Mouse (Mus musculus) forebrain, embryonic 11.5 days (tissue): ENCODE results near the gene Ddx23. TPM values are rescaled to one million over a fixed set of nuclear protein-coding genes. Genes with fewer than 3 reads are reported as not detected.
A peak's percentile ranks its signal among the peaks of the same experiment; 100 is the strongest.

Source experiments
- ATAC-seq: fragments of 200-750 bp; cut with Nextera tagmentation; replicated peaks from 2 replicates; pipeline ENCODE4 v1.8.0; 2017; ENCODE audit warnings: moderate TSS enrichment; ENCODE audit not compliant: low FRiP score
- DNase-seq: peaks from one replicate; pipeline ENCODE4 v3.0.0-alpha.2; 2017; ENCODE audit warnings: low spot score
- H3K27ac ChIP-seq: fragments of 300-500 bp; sonication (generic); 2 replicates; pipeline ENCODE4 v1.5.1; 2014; ENCODE audit warnings: low read depth, low read length
- H3K27me3 ChIP-seq: fragments of 300-500 bp; sonication (generic); 2 replicates; pipeline ENCODE4 v1.6.1; 2014; ENCODE audit warnings: mild to moderate bottlenecking, low read length, mixed read lengths; ENCODE audit not compliant: control insufficient read depth, insufficient read depth
- H3K36me3 ChIP-seq: fragments of 300-500 bp; sonication (generic); 2 replicates; pipeline ENCODE4 v1.6.1; 2014; ENCODE audit warnings: mild to moderate bottlenecking, low read length, moderate library complexity, mixed read lengths; ENCODE audit not compliant: control insufficient read depth, insufficient read depth
- H3K4me1 ChIP-seq: fragments of 300-500 bp; sonication (generic); replicated peaks from 2 replicates; pipeline ENCODE4 v1.6.1; 2014; ENCODE audit warnings: low read length, mixed read lengths; ENCODE audit not compliant: control insufficient read depth, insufficient read depth
- H3K4me2 ChIP-seq: fragments of 300-500 bp; sonication (generic); 2 replicates; pipeline ENCODE4 v1.6.1; 2014; ENCODE audit warnings: low read depth, mild to moderate bottlenecking, low read length, moderate library complexity, mixed read lengths; ENCODE audit not compliant: severe bottlenecking
- H3K4me3 ChIP-seq: fragments of 300-500 bp; sonication (generic); 2 replicates; pipeline ENCODE4 v1.5.1; 2014; ENCODE audit warnings: low read depth, low read length
- H3K9ac ChIP-seq: fragments of 300-500 bp; sonication (generic); 2 replicates; pipeline ENCODE4 v1.6.1; 2014; ENCODE audit warnings: low read length
- H3K9me3 ChIP-seq: fragments of 300-500 bp; sonication (generic); 2 replicates; pipeline ENCODE4 v1.6.1; 2016; ENCODE audit warnings: low read length, mixed read lengths; ENCODE audit not compliant: control insufficient read depth
- WGBS: fragments of 180-500 bp; shearing (Covaris S2); extraction: QIAGEN DNeasy Blood & Tissue Kit; methylation state at CpG from one replicate; pipeline ENCODE4 v1.1.7; 2014; 5-methylcytosine and 5-hydroxymethylcytosine counted together
- polyA plus RNA-seq: library from polyadenylated mRNA; unstranded; fragments of >200 nt; fragmentation: Nextera tagmentation; extraction: Ambion mirVana; gene quantifications from 2 replicates; pipeline ENCODE4 v1.2.1, GENCODE M21; 2014

The Ddx23 gene
- polyA plus RNA-seq, 1 experiment from 2014 or later: 24.2 TPM

DNA sequence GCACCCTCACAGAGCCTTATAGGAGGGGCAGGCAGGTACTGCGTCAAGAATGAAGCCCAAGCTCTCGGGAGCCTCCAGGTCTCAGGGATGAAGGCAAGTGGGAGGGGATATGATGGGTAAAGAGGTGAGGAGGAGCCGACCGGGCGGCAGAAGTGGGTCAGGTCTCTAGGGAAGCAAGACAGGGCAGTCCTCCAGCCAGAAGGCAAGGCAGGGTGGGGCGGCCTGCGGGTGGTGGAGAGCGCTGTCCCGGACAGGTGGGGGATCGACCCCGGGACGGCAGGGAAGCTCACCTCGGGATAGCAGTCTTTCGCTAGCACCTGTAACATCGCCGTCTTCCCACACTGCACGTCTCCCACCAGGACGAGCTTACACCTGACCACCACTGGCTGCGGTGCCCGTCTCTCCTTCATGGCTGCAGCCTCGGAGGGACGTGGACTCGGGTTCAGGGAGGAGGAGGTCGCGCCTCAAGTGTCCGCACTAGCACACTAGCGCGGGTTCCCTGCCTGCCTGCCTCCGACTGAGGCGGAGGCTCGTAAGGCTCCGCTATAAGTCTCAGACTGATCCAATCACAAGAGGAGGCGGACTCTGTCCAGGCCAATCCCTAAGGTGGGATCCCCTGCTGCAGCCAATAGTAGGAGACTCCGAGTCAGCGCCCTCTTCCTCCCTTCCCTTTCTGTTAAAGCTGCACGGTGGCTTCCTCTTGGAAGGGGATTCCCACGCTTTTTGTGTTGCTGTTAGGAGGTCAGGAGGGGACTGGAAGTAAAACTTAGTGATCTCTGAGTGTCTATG is 14.4 kb upstream of the Ddx23 start, which contains the start of gene Rnd1:
Gene Rnd1, minus strand, starts transcription at position 522 of the 789 bp plus-strand sequence.
- Histone ChIP-seq H3K27ac (no peak within 1 kb of the TSS), H3K9me3 (no peaks in the 10 kb centered on the region), H3K27me3 (peaks cover 22% of the 10 kb centered on the region), H3K36me3 (no peaks in the 10 kb centered on the region), H3K9ac (peak within 1 kb of the TSS; percentile 49), H3K4me3 (peak within 1 kb of the TSS; percentile 42), H3K4me1 (peaks cover 25% of the 10 kb centered on the region), H3K4me2 (peak within 1 kb of the TSS; percentile 88)
- peak; percentile 94 for ATAC-seq
- peak; percentile 88 for DNase-seq
- WGBS: under 1% methylated on average over 37 of the region's 37 CpGs

DNA sequence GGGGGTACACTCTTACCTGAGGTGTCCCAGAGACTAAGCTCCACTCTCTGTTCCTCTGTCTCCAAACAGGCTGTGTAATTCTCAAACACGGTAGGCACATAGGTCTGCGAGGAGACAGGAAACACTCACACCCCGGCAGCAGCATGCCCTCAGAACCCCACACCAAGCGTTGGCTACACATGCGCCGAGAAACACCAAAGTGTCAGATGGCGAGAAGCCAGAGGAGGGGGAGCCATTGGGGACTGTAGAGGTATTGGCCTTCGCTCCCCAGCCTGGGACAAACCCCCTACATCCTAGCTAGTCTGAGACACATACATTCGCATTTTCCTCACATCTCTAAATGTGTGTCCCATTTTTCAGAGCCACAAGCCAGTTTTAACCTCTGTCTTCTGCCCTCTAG is 13.8 kb upstream of the Ddx23 start:
- peaks cover 25% of the 10 kb centered on the region for H3K4me1 ChIP-seq
- peaks cover 22% of the 10 kb centered on the region for H3K27me3 ChIP-seq
- peak overlapping the region; percentile 39 for H3K9ac ChIP-seq
- peak overlapping the region; percentile 42 for H3K4me3 ChIP-seq
- ATAC-seq (no peak), DNase-seq (no peak)
- H3K9me3 ChIP-seq: no peaks in the 10 kb centered on the region
- H3K36me3 ChIP-seq: no peaks in the 10 kb centered on the region
- WGBS: 5% methylated on average over 9 of the region's 9 CpGs
- peak overlapping the region; percentile 88 for H3K4me2 ChIP-seq
- no peak overlapping the region for H3K27ac ChIP-seq

DNA sequence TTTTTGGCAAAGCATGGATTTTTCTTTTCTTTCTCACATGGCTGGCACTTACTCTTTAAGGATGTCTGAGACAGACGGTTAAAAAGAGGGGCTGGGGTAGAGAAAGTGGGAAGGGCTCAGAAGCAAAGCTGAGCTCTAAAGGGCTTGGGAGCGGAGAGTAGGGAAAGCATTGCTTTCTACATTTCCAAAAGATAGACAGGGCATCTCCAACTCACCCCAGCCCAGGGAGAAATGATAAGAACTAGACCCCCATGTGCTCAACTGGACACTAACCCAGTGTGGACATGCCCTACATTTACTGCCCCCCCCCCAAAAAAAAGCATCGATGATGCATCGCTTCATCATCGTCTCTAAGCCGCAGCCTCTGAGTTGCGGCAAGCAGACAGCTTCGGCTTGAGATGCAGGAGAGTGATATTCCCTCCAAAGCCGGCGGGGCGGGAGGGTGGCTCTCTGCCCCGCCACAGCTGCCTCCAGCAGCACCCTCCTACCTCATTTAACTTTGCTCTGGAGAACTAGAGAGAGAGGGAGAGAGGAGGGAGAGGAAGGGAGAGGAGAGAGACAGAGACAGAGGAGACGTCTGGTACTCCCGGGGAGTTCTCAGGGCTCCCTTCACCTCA is 13.0 kb upstream of the Ddx23 start:
- Histone ChIP-seq H3K27ac (no peak overlapping the region), H3K4me3 (peak overlapping the region; percentile 42), H3K9ac (peak overlapping the region; percentile 39), H3K9me3 (no peaks in the 10 kb centered on the region), H3K36me3 (no peaks in the 10 kb centered on the region), H3K4me2 (peak overlapping the region; percentile 88), H3K4me1 (peaks cover 25% of the 10 kb centered on the region), H3K27me3 (peaks cover 22% of the 10 kb centered on the region)
- ATAC-seq (no peak), DNase-seq (peak; percentile 61)
- WGBS: 10% methylated on average over 14 of the region's 14 CpGs

DNA sequence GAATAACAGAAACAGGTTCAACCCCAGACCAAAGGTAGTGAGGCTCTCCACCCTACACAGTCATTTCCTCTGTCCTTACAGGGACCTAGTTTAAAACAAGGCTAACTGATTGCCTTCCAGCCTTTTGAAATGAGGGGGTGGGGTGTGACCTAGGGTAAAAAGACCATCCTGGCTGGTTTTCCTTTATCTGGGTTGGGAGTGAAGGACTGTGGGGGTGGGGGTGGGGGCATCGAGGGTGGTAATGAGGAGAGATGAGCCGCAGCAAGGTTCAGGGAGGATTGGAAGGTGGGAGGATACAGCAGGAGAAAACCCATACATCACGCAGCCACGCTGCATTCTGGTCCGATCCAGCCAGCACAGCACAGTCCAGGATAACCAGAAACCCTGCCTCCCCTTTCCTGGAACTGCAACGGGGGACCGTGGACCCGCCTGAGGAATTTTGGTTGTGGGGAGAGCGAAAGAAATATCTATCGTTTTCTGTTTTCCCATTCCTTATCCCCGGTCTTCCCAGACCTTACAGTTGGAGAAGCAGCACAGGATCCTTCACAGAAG is 12.4 kb upstream of the Ddx23 start:
- no peak for DNase-seq
- peak overlapping the region; percentile 88 for H3K4me2 ChIP-seq

DNA sequence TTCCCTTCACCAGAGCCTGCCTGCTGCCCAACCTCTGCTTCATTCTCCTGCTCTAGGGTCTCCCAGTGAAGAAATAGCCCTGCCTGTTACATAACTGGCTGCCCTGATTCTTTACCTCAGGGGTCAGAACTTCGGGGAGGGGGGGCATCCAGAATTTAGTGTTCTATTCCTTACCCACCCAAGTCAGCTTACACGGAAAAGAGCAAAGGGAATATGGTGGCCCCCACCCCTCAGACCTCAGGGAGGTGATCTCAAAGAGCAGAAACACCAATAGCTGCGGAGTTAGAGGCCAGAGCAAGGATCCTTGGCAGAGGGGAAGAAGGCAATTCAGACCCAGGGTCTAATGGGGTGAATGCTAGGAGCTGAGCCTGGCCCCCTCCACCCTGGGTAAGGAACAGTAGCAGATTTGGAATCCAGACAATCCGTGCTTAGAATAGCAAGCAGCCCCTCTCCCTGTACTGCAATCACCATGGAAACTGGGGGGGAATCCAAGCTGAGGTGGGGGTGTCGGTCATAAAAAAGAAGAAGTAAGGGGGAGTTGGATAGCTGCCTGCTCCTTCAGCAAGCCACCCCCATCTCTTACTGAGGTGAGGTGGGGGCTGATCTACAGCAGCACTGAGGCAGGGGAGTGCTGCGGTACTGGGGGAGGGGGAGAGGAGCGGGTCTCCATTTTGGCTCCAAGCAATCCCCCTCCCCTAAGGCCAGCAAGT is 11.7 kb upstream of the Ddx23 start:
- peak; percentile 63 for ATAC-seq
- peaks cover 25% of the 10 kb centered on the region for H3K4me1 ChIP-seq
- H3K27me3 ChIP-seq: peaks cover 22% of the 10 kb centered on the region

More for the DNA sequence above, 12.4 kb upstream of the Ddx23 start:
- peaks cover 22% of the 10 kb centered on the region for H3K27me3 ChIP-seq
- peak overlapping the region; percentile 39 for H3K9ac ChIP-seq
- H3K4me1 ChIP-seq: peaks cover 25% of the 10 kb centered on the region
- H3K9me3 ChIP-seq: no peaks in the 10 kb centered on the region
- WGBS: 32% methylated on average over 11 of the region's 11 CpGs
- no peak overlapping the region for H3K27ac ChIP-seq
- no peak for ATAC-seq
- peak overlapping the region; percentile 42; the same call in 1 of the 2 replicates for H3K4me3 ChIP-seq
- H3K36me3 ChIP-seq: no peaks in the 10 kb centered on the region

DNA sequence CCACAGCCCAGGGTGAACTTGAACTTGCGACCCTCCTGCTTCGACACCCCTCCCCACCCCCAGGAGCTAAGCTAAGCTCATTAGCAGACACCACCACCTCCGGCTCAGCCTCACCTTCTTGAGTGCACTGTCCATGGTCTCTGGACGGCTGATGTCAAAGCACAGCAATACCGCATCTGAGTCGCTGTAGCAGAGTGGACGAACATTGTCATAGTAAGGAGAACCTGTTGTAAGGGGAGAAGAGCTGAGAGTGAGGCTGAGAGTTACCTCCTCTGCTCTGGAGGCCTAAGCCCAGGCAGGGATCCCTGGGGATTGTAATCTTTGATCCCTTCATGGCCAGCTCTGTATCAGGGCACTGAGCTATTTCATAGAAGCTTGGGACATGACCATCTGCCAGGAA is 11.0 kb upstream of the Ddx23 start:
- no peak for DNase-seq
- H3K4me2 ChIP-seq: no peak overlapping the region
- ATAC-seq: no peak
- 82% methylated on average over 7 of the region's 7 CpGs for whole genome bisulfite sequencing
- H3K36me3 ChIP-seq: no peaks in the 10 kb centered on the region
- peaks cover 25% of the 10 kb centered on the region for H3K4me1 ChIP-seq
- peaks cover 22% of the 10 kb centered on the region for H3K27me3 ChIP-seq
- H3K27ac ChIP-seq: no peak overlapping the region
- H3K9ac ChIP-seq: no peak overlapping the region; the same call in 1 of the 2 replicates
- no peak overlapping the region for H3K4me3 ChIP-seq
- no peaks in the 10 kb centered on the region for H3K9me3 ChIP-seq

More for the DNA sequence above, 11.7 kb upstream of the Ddx23 start:
- WGBS: 31% methylated on average over 7 of the region's 7 CpGs
- no peaks in the 10 kb centered on the region for H3K36me3 ChIP-seq
- no peak overlapping the region for H3K27ac ChIP-seq
- H3K9ac ChIP-seq: peak overlapping the region; percentile 35
- peak overlapping the region; percentile 10; the same call in 1 of the 2 replicates for H3K4me3 ChIP-seq
- DNase-seq: peak; percentile 64
- peak overlapping the region; percentile 88 for H3K4me2 ChIP-seq
- H3K9me3 ChIP-seq: no peaks in the 10 kb centered on the region

DNA sequence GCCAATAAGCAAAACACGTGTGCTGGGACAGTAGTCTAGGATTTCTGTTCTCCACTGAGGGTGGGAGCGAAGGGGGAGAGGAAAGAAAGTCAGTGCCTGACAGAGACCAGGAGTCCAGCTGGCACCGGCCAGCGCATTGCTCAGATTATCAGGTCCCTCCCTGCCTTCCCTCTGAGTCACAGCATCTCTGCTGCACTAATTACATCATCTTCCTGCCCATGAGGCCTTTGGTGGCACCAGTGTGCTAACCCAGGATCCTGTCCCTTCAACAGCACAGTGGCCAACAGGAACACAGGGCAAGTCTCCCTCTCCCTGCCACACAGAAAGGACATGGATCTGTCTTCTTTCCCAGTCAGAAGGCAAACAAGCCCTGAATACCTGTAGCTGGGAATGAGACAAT is 9.9 kb upstream of the Ddx23 start:
- 86% methylated on average over 4 of the region's 4 CpGs for WGBS
- no peak overlapping the region for H3K9ac ChIP-seq
- no peak for DNase-seq
- peaks cover 21% of the 10 kb centered on the region for H3K27me3 ChIP-seq
- peaks cover 25% of the 10 kb centered on the region for H3K4me1 ChIP-seq
- no peak overlapping the region for H3K4me2 ChIP-seq
- H3K4me3 ChIP-seq: no peak overlapping the region
- H3K27ac ChIP-seq: no peak overlapping the region
- no peaks in the 10 kb centered on the region for H3K36me3 ChIP-seq
- no peak for ATAC-seq
- H3K9me3 ChIP-seq: no peaks in the 10 kb centered on the region
